Mouse (Mus musculus) Patski (cell line): Measurements from ENCODE around the gene Vkorc1. TPM values are rescaled to one million over a fixed set of nuclear protein-coding genes. Genes with fewer than 3 reads are reported as not detected.

Source experiments
- ATAC-seq: fragments of 100-300 bp; one replicate; pipeline ENCODE4 v1.8.0; 2021
- CTCF ChIA-PET: fragments of 350-600 bp; sonication (Branson Sonifier 250); formaldehyde crosslinking; loops from one replicate; lab custom pipeline; 2022; ENCODE audit warnings: inconsistent platforms; lab: Charles Lee
- POLR2A ChIA-PET: fragments of 350-600 bp; sonication (Branson Sonifier 250); formaldehyde crosslinking; loops from one replicate; lab custom pipeline; 2022; ENCODE audit warnings: antibody characterized with exemption, inconsistent platforms; lab: Charles Lee
- DNase-seq: peaks from one replicate; pipeline ENCODE4 v3.0.0-alpha.2; 2011; ENCODE audit warnings: low read depth, low spot score
- H3K27me3 ChIP-seq: fragments of 371-371 bp; one replicate; pipeline ENCODE4 v1.5.1; 2021
- CTCF ChIP-seq: fragments of 100-300 bp; IDR thresholded peaks from one replicate; pipeline ENCODE4 v1.5.1; 2021
- in situ Hi-C: fragments of 300-500 bp; cut with MboI; formaldehyde crosslinking; loops from 3 replicates; pipeline ENCODE4 v1.11.1; 2018; ENCODE audit warnings: low pct_unique_long_range_greater_than_20kb, mixed read lengths
- polyA plus RNA-seq: library from polyadenylated mRNA; unstranded; gene quantifications from one replicate; pipeline ENCODE4 v1.2.3, GENCODE M21; 2021

The Vkorc1 gene
- polyA plus RNA-seq, 1 experiment from 2014 or later = 77.0 TPM

DNA sequence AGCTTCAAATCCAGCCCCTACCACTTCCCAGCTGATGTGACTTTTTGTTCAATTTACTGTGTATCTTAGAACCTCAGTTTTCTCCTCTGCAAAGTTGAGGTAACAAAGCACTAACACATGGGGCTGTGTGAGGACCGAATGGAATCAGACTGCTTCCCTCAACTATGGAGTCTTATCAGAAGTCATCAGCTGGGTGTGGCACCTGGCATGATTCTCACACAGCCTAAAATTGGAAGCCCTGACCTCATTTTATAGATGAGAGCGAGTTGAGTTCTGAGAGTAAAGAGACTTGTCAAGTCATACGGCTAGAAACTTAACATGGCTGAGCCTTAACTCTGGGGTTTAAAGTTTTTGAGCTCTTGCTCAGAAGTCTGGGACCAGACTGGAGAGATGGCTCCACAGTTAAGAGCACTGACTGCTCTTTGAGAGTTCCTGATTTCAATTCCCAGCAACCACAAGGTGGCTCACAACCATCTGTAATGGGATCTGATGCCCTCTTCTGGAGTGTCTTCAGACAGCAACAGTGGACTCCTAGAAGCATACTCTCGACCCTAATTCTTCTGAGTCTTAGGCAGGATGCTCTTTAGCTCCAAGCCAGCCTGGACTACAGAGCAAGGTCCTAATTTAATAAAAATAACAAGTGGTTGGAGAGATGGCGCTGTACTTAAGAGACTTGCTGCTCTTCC, 25.1 kb downstream of the Vkorc1 start:
- ChIA-PET POLR2A (interaction anchor here (0.7 kb wide), 1 partner anchor 47 kb away, joined by 3 read pairs; no protein-coding TSS in a partner anchor), CTCF (interaction anchor here (0.7 to 1.5 kb wide), 5 partner anchors 9 to 160 kb away, joined by 3 to 4 read pairs (median 3); partner anchors contain the start of genes Gm21974 and Vkorc1)

GRCm38 (mm10) chr7:127869149-127869810, 26.1 kb downstream of the Vkorc1 start:
- ChIA-PET CTCF (interaction anchor here (0.9 to 1.5 kb wide), 4 partner anchors 8 to 60 kb away, joined by 3 to 4 read pairs (median 4); partner anchors contain the start of genes Gm21974 and Vkorc1), POLR2A (no interaction called here)
- in situ Hi-C loops = no loop called here
- no peaks in the 10 kb centered on the region for H3K27me3 ChIP-seq
- no peak for TF ChIP-seq CTCF
- DNase-seq (no peak), ATAC-seq (no peak)

More for the DNA sequence above, 25.1 kb downstream of the Vkorc1 start:
- ATAC-seq (no peak), DNase-seq (no peak)
- no peaks in the 10 kb centered on the region for H3K27me3 ChIP-seq
- in situ Hi-C loops = no loop called here
- TF ChIP-seq CTCF = no peak

GRCm38 (mm10) chr7:127867641-127868040, 27.8 kb downstream of the Vkorc1 start:
- in situ Hi-C loops = no loop called here
- no peak for ATAC-seq
- POLR2A ChIA-PET = interaction anchor here (0.5 kb wide), 1 partner anchor 479 kb away, joined by 4 read pairs; no protein-coding TSS in a partner anchor
- CTCF ChIA-PET = interaction anchor here (0.8 kb wide), 1 partner anchor 9 kb away, joined by 3 read pairs; no protein-coding TSS in a partner anchor
- no peak for TF ChIP-seq CTCF
- H3K27me3 ChIP-seq = no peaks in the 10 kb centered on the region
- no peak for DNase-seq

- H3K27me3 ChIP-seq = no peaks in the 10 kb centered on the region
- ATAC-seq (no peak), DNase-seq (no peak)
- ChIA-PET CTCF (interaction anchor here (1.1 to 2.1 kb wide), 2 partner anchors 8 to 17 kb away, joined by 5 read pairs; no protein-coding TSS in a partner anchor), POLR2A (interaction anchor here (1.3 kb wide), 1 partner anchor 10 kb away, joined by 4 read pairs; the partner anchor contains the start of genes Zfp646 and Zfp668)
- in situ Hi-C loops = no loop called here
- TF ChIP-seq CTCF = no peak
These were observed 29.0 kb downstream of the Vkorc1 start for GRCm38 (mm10) chr7:127866434-127866833.

DNA sequence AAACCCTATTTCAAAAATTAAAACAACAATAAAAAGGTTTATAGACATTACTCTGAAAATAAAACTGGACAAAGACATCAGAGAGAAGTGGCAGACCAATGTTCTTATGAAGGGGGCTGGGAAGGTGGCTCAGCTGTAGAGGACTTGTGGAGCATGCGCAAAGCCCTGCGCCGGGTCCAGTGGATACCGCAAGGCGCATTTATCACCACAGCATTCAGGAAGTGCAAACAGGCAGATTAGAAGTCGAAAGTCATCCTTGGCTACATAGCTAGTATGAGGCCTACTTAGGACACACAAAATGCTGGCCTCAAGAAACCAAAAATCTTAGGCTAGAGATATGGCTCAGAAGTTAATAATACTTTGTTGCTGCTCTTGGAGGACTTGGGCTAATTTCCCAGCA, 37.2 kb downstream of the Vkorc1 start:
- DNase-seq (no peak), ATAC-seq (no peak)
- TF ChIP-seq CTCF = no peak
- in situ Hi-C loops = no loop called here
- ChIA-PET POLR2A (interaction anchor here (0.6 kb wide), 1 partner anchor 47 kb away, joined by 4 read pairs; no protein-coding TSS in a partner anchor), CTCF (interaction anchor here (1.2 kb wide), 1 partner anchor 9 kb away, joined by 3 read pairs; no protein-coding TSS in a partner anchor)
- no peaks in the 10 kb centered on the region for H3K27me3 ChIP-seq

DNA sequence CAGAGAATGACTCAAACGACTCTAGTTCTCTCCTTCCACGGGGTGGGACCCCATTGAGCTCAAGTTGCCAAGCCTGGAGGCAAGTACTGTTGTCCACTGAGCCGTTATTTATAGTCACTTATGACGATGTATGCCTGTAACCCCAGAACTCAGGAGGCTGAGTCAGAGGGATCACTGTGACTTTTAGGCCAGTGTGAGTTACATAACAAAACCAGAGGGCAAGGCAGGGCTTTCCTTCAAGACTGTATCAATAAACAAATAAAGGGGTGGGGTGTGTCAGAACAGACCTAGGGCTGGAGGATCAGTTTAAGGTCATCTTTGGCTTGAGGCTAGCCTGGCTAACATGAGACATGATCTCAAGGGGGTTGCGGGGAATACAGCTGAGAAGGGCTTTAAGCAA, 44.5 kb downstream of the Vkorc1 start:
- in situ Hi-C loops = no loop called here
- ChIA-PET CTCF (interaction anchor here (2.0 kb wide), 2 partner anchors 10 to 20 kb away, joined by 4 to 6 read pairs; no protein-coding TSS in a partner anchor), POLR2A (no interaction called here)
- no peaks in the 10 kb centered on the region for H3K27me3 ChIP-seq
- ATAC-seq (no peak), DNase-seq (no peak)
- TF ChIP-seq CTCF = no peak

- ChIA-PET CTCF (interaction anchor here (1.5 to 2.0 kb wide), 3 partner anchors 10 to 20 kb away, joined by 4 to 6 read pairs (median 5); no protein-coding TSS in a partner anchor), POLR2A (interaction anchor here (0.7 kb wide), 1 partner anchor 10 kb away, joined by 3 read pairs; no protein-coding TSS in a partner anchor)
- DNase-seq = no peak
- ATAC-seq = no peak
- in situ Hi-C loops = no loop called here
- TF ChIP-seq CTCF = no peak
- no peaks in the 10 kb centered on the region for H3K27me3 ChIP-seq
These were observed 45.2 kb downstream of the Vkorc1 start for GRCm38 (mm10) chr7:127849973-127850875.

Other genes with a start within 250 kb of the Vkorc1 start
- gene Bcl7c, start 186.7 kb downstream of the Vkorc1 start, polyA plus RNA-seq = 53.6 TPM
- gene Ctf1, start 182.9 kb downstream of the Vkorc1 start, polyA plus RNA-seq = 10.8 TPM
- 0.09 TPM for gene Ctf2, start 163.5 kb downstream of the Vkorc1 start, polyA plus RNA-seq
- 38.6 TPM for gene Fbxl19, start 151.1 kb downstream of the Vkorc1 start, polyA plus RNA-seq
- gene Orai3, start 125.8 kb downstream of the Vkorc1 start, polyA plus RNA-seq = 25.8 TPM
- 30.0 TPM for gene Setd1a, start 118.9 kb downstream of the Vkorc1 start, polyA plus RNA-seq
- 4.5 TPM for gene Gm49388, start 110.0 kb downstream of the Vkorc1 start, polyA plus RNA-seq
- gene Hsd3b7, start 95.0 kb downstream of the Vkorc1 start, polyA plus RNA-seq = 30.1 TPM
- 133 TPM for gene Stx4a, start 71.3 kb downstream of the Vkorc1 start, polyA plus RNA-seq
- 0.23 TPM for gene Stx1b, start 71.1 kb downstream of the Vkorc1 start, polyA plus RNA-seq
- gene Zfp646, start 19.4 kb downstream of the Vkorc1 start, polyA plus RNA-seq = 22.3 TPM
- gene Zfp668, start 18.8 kb downstream of the Vkorc1 start, polyA plus RNA-seq = 8.9 TPM
- gene Prss53, start 4.6 kb downstream of the Vkorc1 start, polyA plus RNA-seq = 0.45 TPM
- gene Gm21974, start 163 bp downstream of the Vkorc1 start, polyA plus RNA-seq = not detected
- gene Bckdk, start 8.5 kb upstream of the Vkorc1 start, polyA plus RNA-seq = 75.7 TPM
- 22.1 TPM for gene Kat8, start 16.9 kb upstream of the Vkorc1 start, polyA plus RNA-seq
- gene Prss8, start 34.5 kb upstream of the Vkorc1 start, polyA plus RNA-seq = 0.05 TPM
- gene Prss36, start 51.1 kb upstream of the Vkorc1 start, polyA plus RNA-seq = 6.8 TPM
- 469 TPM for gene Fus, start 71.8 kb upstream of the Vkorc1 start, polyA plus RNA-seq
- gene Pycard, start 98.2 kb upstream of the Vkorc1 start, polyA plus RNA-seq = 0.10 TPM
- gene Trim72, start 108.3 kb upstream of the Vkorc1 start, polyA plus RNA-seq = 0.17 TPM
- not detected for gene Itgam, start 167.0 kb upstream of the Vkorc1 start, polyA plus RNA-seq
- not detected for gene Gm49368, start 167.1 kb upstream of the Vkorc1 start, polyA plus RNA-seq
- gene Itgax, start 233.9 kb upstream of the Vkorc1 start, polyA plus RNA-seq = 0.01 TPM